Mouse (Mus musculus): Measurements from ENCODE around the gene Nop53.

DNA sequence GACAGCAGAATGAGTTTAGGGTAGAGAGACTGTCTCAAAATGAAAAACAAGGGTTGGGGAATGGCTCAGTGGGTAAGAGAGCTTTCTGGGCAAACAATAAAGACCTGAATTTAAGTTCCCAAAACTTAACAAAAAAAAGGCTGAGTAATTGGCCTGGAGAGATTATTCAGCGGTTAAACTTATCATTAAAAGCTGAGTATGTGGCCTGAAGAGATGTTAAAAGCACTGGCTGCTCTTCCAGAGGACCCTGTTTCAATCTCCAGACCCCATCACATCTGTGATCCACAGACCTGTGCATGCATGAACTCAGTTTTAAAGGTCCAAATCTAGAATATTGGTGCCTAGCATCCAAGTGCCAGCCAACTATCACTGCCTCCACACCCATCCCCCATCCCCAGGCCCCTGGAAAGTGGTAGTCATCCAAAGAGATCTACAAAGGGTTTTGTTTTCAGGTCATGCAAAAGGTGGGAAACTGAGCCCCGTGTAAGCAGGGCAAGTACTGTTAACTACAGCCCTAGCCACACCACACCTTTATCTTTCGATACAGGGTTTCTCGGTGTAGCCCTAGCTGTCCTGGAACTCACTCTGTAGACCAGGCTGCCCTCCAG lies 1.9 kb upstream of the Nop53 start:
- TF ChIP-seq CTCF (IDR thresholded peaks at IDR 0.05; ENCODE audit: borderline replicate concordance, extremely low read depth, insufficient read depth, insufficient read length) (no peak), POLR2A (IDR thresholded peaks at IDR 0.05; ENCODE audit: borderline replicate concordance, extremely low read depth, insufficient read depth, insufficient read length, poor library complexity, severe bottlenecking) (no peak)

Data from brain, embryonic 14.5 days (tissue).